Mouse (Mus musculus): ENCODE results near the gene Tex22. TPM values are rescaled to one million over a fixed set of nuclear protein-coding genes. Genes with fewer than 3 reads are reported as not detected.

Tex22 gene
- polyA plus RNA-seq, 1 experiment from 2014 or later: not detected

DNA sequence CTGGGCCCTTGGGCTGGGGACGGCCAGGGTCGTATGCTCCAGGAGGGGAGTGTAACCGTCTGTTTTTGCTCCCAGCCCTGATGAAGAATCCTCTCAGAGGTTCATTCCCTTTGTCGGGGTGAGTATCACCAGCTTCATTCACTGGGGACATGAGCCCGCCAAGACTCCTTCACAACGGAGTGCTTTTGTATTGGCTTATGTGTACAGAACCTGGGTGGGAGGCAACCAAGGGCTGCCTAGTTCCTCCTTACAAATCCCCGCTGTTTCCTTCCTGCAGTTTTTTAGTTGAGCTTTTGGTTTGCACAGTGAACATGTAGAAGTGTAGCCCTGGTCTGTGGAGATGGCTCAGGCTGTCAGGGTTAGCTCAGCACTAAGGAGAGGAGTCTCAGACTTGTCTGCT, 6.3 kb upstream of the Tex22 start:
- Histone ChIP-seq H3K4me1 (ENCODE audit: control insufficient read depth, low read depth, low read length) (peaks cover under 1% of the 10 kb centered on the region), H3K27me3 (ENCODE audit: control insufficient read depth, insufficient read depth, low read depth, low read length) (no peaks in the 10 kb centered on the region), H3K4me3 (ENCODE audit: low read depth, low read length) (no peak overlapping the region), H3K9ac (ENCODE audit: low read depth, low read length) (no peak overlapping the region), H3K4me2 (ENCODE audit: low read depth, low read length) (no peak overlapping the region), H3K36me3 (ENCODE audit: control insufficient read depth, insufficient read depth) (peaks cover 7% of the 10 kb centered on the region), H3K27ac (ENCODE audit: low read length) (no peak overlapping the region), H3K9me3 (replicated peaks; ENCODE audit: control insufficient read depth, low read length) (no peaks in the 10 kb centered on the region)
- ATAC-seq (ENCODE audit: low read depth): no peak
- 73% methylated on average over 7 of the region's 7 CpGs for WGBS (ENCODE audit: insufficient replicate concordance)

DNA sequence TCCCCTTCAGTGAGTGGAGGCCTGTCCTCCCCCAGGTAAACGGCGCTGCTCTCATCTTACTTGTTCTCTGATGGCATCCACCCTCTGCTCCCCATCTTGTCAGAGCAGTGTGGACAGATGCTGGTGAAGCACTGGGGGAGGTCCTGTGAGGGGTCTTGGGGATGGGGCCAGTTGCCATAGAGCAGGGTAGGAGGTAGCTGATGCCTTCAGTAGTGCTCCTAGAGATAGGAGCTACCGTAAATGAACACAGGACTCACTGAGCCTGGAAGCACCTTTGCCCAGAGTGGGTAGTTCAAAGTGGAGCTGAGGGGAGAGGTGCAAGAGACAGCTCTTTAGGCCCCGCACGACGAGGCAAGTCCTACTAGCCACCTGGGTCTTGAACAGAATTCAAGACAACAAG, 4.9 kb upstream of the Tex22 start:
- Histone ChIP-seq H3K36me3 (ENCODE audit: control insufficient read depth, insufficient read depth) (peaks cover 7% of the 10 kb centered on the region), H3K9ac (ENCODE audit: low read depth, low read length) (no peak overlapping the region), H3K4me3 (ENCODE audit: low read depth, low read length) (no peak overlapping the region), H3K4me1 (ENCODE audit: control insufficient read depth, low read depth, low read length) (peaks cover 14% of the 10 kb centered on the region), H3K9me3 (replicated peaks; ENCODE audit: control insufficient read depth, low read length) (no peaks in the 10 kb centered on the region), H3K27ac (ENCODE audit: low read length) (no peak overlapping the region), H3K27me3 (ENCODE audit: control insufficient read depth, insufficient read depth, low read depth, low read length) (no peaks in the 10 kb centered on the region), H3K4me2 (ENCODE audit: low read depth, low read length) (no peak overlapping the region)
- WGBS (ENCODE audit: insufficient replicate concordance): 90% methylated on average over 6 of the region's 6 CpGs
- no peak for ATAC-seq (ENCODE audit: low read depth)

DNA sequence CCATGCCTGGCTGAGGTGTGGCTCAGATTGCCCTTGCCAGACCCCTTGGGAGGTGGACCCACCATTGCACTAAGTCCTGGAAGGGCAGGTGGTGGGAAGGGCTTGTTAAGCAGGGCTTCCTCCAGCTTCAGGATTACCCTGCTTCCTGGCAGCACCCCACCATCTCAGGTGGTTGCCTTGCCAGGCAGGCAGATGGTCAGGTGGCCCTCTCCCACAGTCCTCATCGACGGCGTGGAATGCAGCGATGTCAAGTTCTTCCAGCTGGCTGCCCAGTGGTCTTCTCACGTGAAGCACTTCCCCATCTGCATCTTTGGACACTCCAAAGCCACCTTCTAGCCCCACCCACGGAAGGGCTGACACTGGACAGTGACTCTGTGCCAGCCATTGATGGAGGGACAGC, 3.0 kb upstream of the Tex22 start:
- no peaks in the 10 kb centered on the region for H3K9me3 ChIP-seq (replicated peaks; ENCODE audit: control insufficient read depth, low read length)

DNA sequence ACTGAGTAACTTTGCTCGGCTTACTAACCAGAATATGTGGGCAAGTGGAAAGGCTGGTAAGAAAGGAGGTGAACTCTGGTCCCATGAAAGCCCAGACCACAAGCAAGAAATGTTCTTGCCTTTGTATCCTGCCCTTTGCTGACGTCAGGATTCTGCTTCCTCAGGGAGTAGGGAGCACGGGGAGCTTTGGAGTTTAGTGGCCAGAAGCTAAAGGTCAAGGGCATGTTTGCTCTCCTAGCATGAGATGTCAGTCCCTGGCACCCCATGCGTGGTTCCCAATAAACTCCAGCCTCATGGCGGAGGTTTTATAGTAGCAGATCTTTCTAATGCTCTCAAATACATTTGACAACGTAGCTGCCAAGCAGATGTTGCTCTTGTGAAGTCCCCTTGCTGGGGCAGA, 2.5 kb upstream of the Tex22 start:
- Histone ChIP-seq H3K4me3 (ENCODE audit: low read depth, low read length) (no peak overlapping the region), H3K27ac (ENCODE audit: low read length) (no peak overlapping the region), H3K36me3 (ENCODE audit: control insufficient read depth, insufficient read depth) (peaks cover 7% of the 10 kb centered on the region), H3K4me1 (ENCODE audit: control insufficient read depth, low read depth, low read length) (peaks cover 26% of the 10 kb centered on the region), H3K4me2 (ENCODE audit: low read depth, low read length) (no peak overlapping the region), H3K27me3 (ENCODE audit: control insufficient read depth, insufficient read depth, low read depth, low read length) (no peaks in the 10 kb centered on the region), H3K9ac (ENCODE audit: low read depth, low read length) (no peak overlapping the region), H3K9me3 (replicated peaks; ENCODE audit: control insufficient read depth, low read length) (no peaks in the 10 kb centered on the region)
- ATAC-seq (ENCODE audit: low read depth): no peak
- WGBS (ENCODE audit: insufficient replicate concordance): 68% methylated on average over 6 of the region's 6 CpGs

More for the DNA sequence above, 3.0 kb upstream of the Tex22 start:
- Histone ChIP-seq H3K27ac (ENCODE audit: low read length) (no peak overlapping the region), H3K27me3 (ENCODE audit: control insufficient read depth, insufficient read depth, low read depth, low read length) (no peaks in the 10 kb centered on the region), H3K4me3 (ENCODE audit: low read depth, low read length) (no peak overlapping the region), H3K4me1 (ENCODE audit: control insufficient read depth, low read depth, low read length) (peaks cover 26% of the 10 kb centered on the region), H3K4me2 (ENCODE audit: low read depth, low read length) (no peak overlapping the region), H3K36me3 (ENCODE audit: control insufficient read depth, insufficient read depth) (peaks cover 7% of the 10 kb centered on the region), H3K9ac (ENCODE audit: low read depth, low read length) (no peak overlapping the region)
- WGBS (ENCODE audit: insufficient replicate concordance): 80% methylated on average over 6 of the region's 6 CpGs
- no peak for ATAC-seq (ENCODE audit: low read depth)

DNA sequence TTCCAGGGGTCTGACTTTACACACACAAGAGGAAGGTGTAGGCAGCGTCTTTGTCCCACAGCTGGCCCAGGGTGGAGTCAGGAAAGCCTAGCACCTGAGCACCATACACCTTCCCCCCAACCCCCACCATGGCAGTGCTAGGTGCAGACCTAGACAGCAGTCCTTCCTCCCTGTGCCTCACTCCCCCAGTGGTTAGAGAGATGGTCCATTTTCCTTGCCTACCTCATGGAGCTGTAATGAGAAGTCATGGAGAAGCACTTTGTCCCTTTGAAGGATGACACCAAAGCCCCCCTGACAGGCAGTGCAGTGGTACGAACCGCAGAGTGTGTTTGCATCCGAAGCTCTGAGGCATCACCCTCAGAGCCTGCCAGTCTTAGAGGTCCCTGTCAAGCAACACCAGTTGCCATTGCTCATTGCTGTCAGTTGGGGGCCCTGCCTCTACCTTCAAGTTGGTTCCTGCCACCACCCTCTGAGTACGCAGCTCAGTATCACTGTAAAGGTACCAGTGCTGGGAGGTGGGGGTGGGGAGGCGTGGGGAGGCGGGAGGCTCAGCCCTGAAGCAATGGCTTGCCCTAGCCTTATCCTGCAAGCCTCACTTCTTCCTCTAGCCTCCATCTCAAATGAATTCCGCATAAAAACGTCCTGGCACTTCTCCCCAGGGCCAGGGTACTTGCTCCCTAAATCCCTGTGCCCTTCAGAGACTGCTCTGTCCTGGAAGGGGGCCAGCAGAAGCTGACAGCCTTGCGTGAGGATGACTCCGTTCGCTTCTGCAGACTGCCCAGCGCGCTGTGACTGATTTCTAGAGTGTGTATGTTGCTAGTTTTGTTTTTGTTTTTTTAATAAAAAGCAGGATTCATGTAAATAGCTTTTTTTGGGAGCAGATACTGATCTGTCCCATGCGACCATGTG, 628 bp upstream of the Tex22 start:
- peak; percentile 14; the same call in 1 of the 2 replicates for ATAC-seq (ENCODE audit: low read depth)
- peaks cover 7% of the 10 kb centered on the region for H3K36me3 ChIP-seq (ENCODE audit: control insufficient read depth, insufficient read depth)
- no peaks in the 10 kb centered on the region for H3K27me3 ChIP-seq (ENCODE audit: control insufficient read depth, insufficient read depth, low read depth, low read length)
- H3K4me2 ChIP-seq (ENCODE audit: low read depth, low read length): peak overlapping the region; percentile 87
- no peaks in the 10 kb centered on the region for H3K9me3 ChIP-seq (replicated peaks; ENCODE audit: control insufficient read depth, low read length)
- 14% methylated on average over 15 of the region's 15 CpGs for WGBS (ENCODE audit: insufficient replicate concordance)
- H3K27ac ChIP-seq (ENCODE audit: low read length): peak overlapping the region; percentile 24; the same call in 1 of the 2 replicates
- H3K4me3 ChIP-seq (ENCODE audit: low read depth, low read length): peak overlapping the region; percentile 59
- H3K4me1 ChIP-seq (ENCODE audit: control insufficient read depth, low read depth, low read length): peaks cover 26% of the 10 kb centered on the region
- peak overlapping the region; percentile 63 for H3K9ac ChIP-seq (ENCODE audit: low read depth, low read length)

DNA sequence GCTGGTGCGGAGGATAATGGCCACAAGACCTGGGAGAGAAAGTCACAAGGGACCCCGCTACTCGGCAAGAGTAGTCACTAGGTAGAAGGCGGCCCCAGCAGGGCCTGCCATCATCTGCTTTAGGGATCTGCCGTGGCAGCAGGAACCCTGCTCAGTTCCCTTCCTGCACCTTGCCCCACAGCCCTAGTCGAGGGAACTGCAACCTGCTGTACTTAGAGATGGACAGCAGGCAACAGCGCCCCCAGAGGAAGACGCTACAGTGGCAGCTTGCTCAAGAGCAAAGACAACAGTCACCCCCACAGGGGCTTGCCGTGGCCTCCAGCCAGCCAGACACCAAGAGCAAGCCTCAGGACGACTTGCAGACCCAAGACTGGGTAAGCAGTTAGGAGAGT, 757 bp downstream of the Tex22 start:
- WGBS (ENCODE audit: insufficient replicate concordance): 6% methylated on average over 10 of the region's 10 CpGs
- peak; percentile 77 for ATAC-seq (ENCODE audit: low read depth)
- H3K4me2 ChIP-seq (ENCODE audit: low read depth, low read length): peak overlapping the region; percentile 87
- H3K27ac ChIP-seq (ENCODE audit: low read length): peak overlapping the region; percentile 62; the same call in 1 of the 2 replicates
- H3K27me3 ChIP-seq (ENCODE audit: control insufficient read depth, insufficient read depth, low read depth, low read length): no peaks in the 10 kb centered on the region; the same call in 1 of the 2 replicates
- H3K9ac ChIP-seq (ENCODE audit: low read depth, low read length): peak overlapping the region; percentile 63
- H3K36me3 ChIP-seq (ENCODE audit: control insufficient read depth, insufficient read depth): peaks cover 5% of the 10 kb centered on the region
- peak overlapping the region; percentile 59 for H3K4me3 ChIP-seq (ENCODE audit: low read depth, low read length)
- no peaks in the 10 kb centered on the region for H3K9me3 ChIP-seq (replicated peaks; ENCODE audit: control insufficient read depth, low read length)
- H3K4me1 ChIP-seq (ENCODE audit: control insufficient read depth, low read depth, low read length): peaks cover 26% of the 10 kb centered on the region

DNA sequence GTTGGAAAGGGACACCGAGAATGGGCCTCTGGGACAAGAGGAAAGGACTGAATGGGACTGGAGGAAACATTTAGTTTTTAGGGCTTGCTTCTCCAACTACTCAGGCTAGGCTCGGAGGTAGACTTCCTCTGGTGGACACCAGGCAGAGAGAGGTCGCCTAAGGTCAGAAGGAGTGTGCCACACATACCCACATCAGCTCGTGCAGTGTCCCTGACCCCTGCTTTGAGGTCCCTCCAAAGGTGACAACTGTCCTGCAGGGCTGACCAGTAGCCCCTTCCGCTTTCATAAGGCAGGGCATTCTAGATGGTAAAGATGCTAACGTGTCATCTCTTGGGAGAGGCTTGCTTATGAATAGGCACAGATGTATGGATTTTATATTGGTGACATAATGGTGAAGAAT, 1.2 kb downstream of the Tex22 start:
- Histone ChIP-seq H3K9ac (ENCODE audit: low read depth, low read length) (no peak overlapping the region), H3K27ac (ENCODE audit: low read length) (no peak overlapping the region), H3K4me1 (ENCODE audit: control insufficient read depth, low read depth, low read length) (peaks cover 26% of the 10 kb centered on the region), H3K4me3 (ENCODE audit: low read depth, low read length) (peak overlapping the region; percentile 59; the same call in 1 of the 2 replicates), H3K4me2 (ENCODE audit: low read depth, low read length) (0 out of 2 replicates have a peak overlapping the region, but pooled peaks have one; percentile 87), H3K27me3 (ENCODE audit: control insufficient read depth, insufficient read depth, low read depth, low read length) (no peaks in the 10 kb centered on the region; the same call in 1 of the 2 replicates), H3K9me3 (replicated peaks; ENCODE audit: control insufficient read depth, low read length) (no peaks in the 10 kb centered on the region), H3K36me3 (ENCODE audit: control insufficient read depth, insufficient read depth) (peaks cover 3% of the 10 kb centered on the region; the same call in 1 of the 2 replicates)
- no peak for ATAC-seq (ENCODE audit: low read depth)
- WGBS (ENCODE audit: insufficient replicate concordance): 40% methylated on average over 6 of the region's 6 CpGs

DNA sequence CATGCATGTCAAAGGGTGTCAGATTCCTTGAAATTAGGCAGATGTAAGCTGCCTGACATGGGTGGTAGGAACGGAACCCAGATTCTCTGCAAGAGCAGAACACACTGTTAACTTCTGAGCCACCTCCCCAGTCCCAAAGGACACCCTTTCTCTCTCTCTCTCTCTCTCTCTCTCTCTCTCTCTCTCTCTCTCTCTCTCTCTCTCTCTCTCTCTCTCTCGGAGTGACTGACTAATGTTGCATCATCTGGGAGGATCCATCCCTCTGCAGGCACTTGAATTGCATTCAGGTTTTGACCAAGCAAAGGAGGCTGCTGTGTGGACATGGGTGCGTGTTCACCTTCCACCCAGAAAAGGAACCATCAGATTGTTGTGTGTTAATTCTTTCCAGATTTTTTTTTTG, 13.0 kb downstream of the Tex22 start:
- no peaks in the 10 kb centered on the region; the same call in 1 of the 2 replicates for H3K27me3 ChIP-seq (ENCODE audit: control insufficient read depth, insufficient read depth, low read depth, low read length)
- H3K4me2 ChIP-seq (ENCODE audit: low read depth, low read length): no peak overlapping the region
- H3K4me3 ChIP-seq (ENCODE audit: low read depth, low read length): no peak overlapping the region
- 52% methylated on average over 3 of the region's 3 CpGs for WGBS (ENCODE audit: insufficient replicate concordance)
- no peaks in the 10 kb centered on the region for H3K9me3 ChIP-seq (replicated peaks; ENCODE audit: control insufficient read depth, low read length)
- H3K36me3 ChIP-seq (ENCODE audit: control insufficient read depth, insufficient read depth): no peaks in the 10 kb centered on the region
- no peak overlapping the region for H3K27ac ChIP-seq (ENCODE audit: low read length)
- ATAC-seq (ENCODE audit: low read depth): no peak
- no peaks in the 10 kb centered on the region for H3K4me1 ChIP-seq (ENCODE audit: control insufficient read depth, low read depth, low read length)
- H3K9ac ChIP-seq (ENCODE audit: low read depth, low read length): no peak overlapping the region

DNA sequence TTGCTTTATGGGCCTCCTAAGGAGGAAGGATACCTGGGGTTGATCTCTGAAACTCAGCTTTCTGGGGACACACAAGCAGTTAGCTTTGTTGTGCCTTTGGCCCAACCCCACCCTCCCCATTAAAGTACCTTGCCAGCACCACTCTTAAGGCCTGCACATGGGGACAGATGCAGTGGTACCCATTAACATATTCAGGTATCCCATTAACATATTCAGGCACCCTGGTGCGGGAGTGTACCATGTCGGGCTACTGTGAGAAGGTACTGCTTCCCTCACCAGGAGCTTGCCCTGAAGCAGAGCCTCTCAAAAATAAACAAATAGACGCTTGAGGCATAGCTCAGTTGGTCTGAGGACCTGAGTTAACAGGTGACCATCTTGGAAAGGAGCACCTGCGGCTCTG, 13.7 kb downstream of the Tex22 start:
- no peak overlapping the region for H3K4me3 ChIP-seq (ENCODE audit: low read depth, low read length)
- no peak overlapping the region for H3K4me2 ChIP-seq (ENCODE audit: low read depth, low read length)
- no peaks in the 10 kb centered on the region for H3K36me3 ChIP-seq (ENCODE audit: control insufficient read depth, insufficient read depth)
- no peaks in the 10 kb centered on the region for H3K4me1 ChIP-seq (ENCODE audit: control insufficient read depth, low read depth, low read length)
- H3K27ac ChIP-seq (ENCODE audit: low read length): no peak overlapping the region
- no peak overlapping the region for H3K9ac ChIP-seq (ENCODE audit: low read depth, low read length)
- ATAC-seq (ENCODE audit: low read depth): no peak
- H3K9me3 ChIP-seq (replicated peaks; ENCODE audit: control insufficient read depth, low read length): no peaks in the 10 kb centered on the region
- no peaks in the 10 kb centered on the region; the same call in 1 of the 2 replicates for H3K27me3 ChIP-seq (ENCODE audit: control insufficient read depth, insufficient read depth, low read depth, low read length)
- 47% methylated on average over 4 of the region's 4 CpGs for WGBS (ENCODE audit: insufficient replicate concordance)

Measured in liver, embryonic 16.5 days (tissue).